Mouse (Mus musculus) midbrain, embryonic 16.5 days (tissue): Measurements from ENCODE around the gene Dlst. TPM values are rescaled to one million over a fixed set of nuclear protein-coding genes. Genes with fewer than 3 reads are reported as not detected.
A peak's percentile ranks its signal among the peaks of the same experiment; 100 is the strongest.

Source experiments
- ATAC-seq: fragments of 200-750 bp; cut with Nextera tagmentation; 2 replicates; pipeline ENCODE4 v1.8.0; 2017; ENCODE audit warnings: moderate TSS enrichment
- H3K27ac ChIP-seq: fragments of 300-500 bp; sonication (generic); 2 replicates; pipeline ENCODE4 v1.5.1; 2014; ENCODE audit warnings: mild to moderate bottlenecking, low read length, mixed read lengths
- H3K27me3 ChIP-seq: fragments of 300-500 bp; sonication (generic); 2 replicates; pipeline ENCODE4 v1.6.1; 2014; ENCODE audit warnings: low read depth, low read length, mixed read lengths; ENCODE audit not compliant: control insufficient read depth, insufficient read depth
- H3K36me3 ChIP-seq: fragments of 300-500 bp; sonication (generic); 2 replicates; pipeline ENCODE4 v1.6.1; 2014; ENCODE audit warnings: mild to moderate bottlenecking, low read length, moderate library complexity, mixed read lengths; ENCODE audit not compliant: control insufficient read depth, insufficient read depth
- H3K4me1 ChIP-seq: fragments of 300-500 bp; sonication (generic); 2 replicates; pipeline ENCODE4 v1.6.1; 2014; ENCODE audit warnings: mild to moderate bottlenecking, low read length, mixed read lengths; ENCODE audit not compliant: control insufficient read depth, insufficient read depth
- H3K4me2 ChIP-seq: fragments of 300-500 bp; sonication (generic); 2 replicates; pipeline ENCODE4 v1.6.1; 2014; ENCODE audit warnings: mild to moderate bottlenecking, low read length, mixed read lengths
- H3K4me3 ChIP-seq: fragments of 300-500 bp; sonication (generic); 2 replicates; pipeline ENCODE4 v1.5.1; 2014; ENCODE audit warnings: low read depth, mild to moderate bottlenecking, low read length, moderate library complexity, mixed read lengths
- H3K9ac ChIP-seq: fragments of 300-500 bp; sonication (generic); 2 replicates; pipeline ENCODE4 v1.6.1; 2014; ENCODE audit warnings: low read depth, low read length, mixed read lengths
- H3K9me3 ChIP-seq: fragments of 300-500 bp; sonication (generic); replicated peaks from 2 replicates; pipeline ENCODE4 v1.6.1; 2014; ENCODE audit warnings: mild to moderate bottlenecking, low read length, mixed read lengths; ENCODE audit not compliant: control insufficient read depth, poor library complexity, severe bottlenecking
- WGBS: fragments of 180-500 bp; shearing (Covaris S2); extraction: QIAGEN DNeasy Blood & Tissue Kit; methylation state at CpG from one replicate; pipeline ENCODE4 v1.1.7; 2014; 5-methylcytosine and 5-hydroxymethylcytosine counted together
- polyA plus RNA-seq: library from polyadenylated mRNA; unstranded; fragments of >200 nt; fragmentation: Nextera tagmentation; extraction: Ambion mirVana; gene quantifications from 2 replicates; pipeline ENCODE4 v1.2.1, GENCODE M21; 2015

Dlst gene
- polyA plus RNA-seq, 1 experiment from 2014 or later = 104 TPM

DNA sequence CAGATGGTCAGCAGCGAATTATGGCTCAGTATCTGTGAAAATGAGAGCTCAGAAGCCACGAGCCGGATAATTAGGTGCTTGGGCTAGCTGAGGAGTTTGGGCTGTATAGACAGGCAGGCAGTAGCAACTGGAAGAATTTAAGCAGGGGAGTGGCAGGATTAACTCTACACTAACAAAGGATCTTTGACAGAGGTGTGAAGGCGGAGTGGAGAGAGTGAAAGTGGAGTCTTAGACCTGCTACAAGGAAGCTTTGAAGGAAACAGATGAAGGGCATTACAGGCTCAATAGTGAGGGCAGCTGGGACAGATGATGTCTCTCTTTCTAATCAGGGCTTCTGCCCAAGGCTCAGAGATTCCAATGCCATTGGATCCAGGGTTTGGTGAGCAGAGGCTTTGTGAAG lies 1.2 kb upstream of the Dlst start:
- Histone ChIP-seq H3K4me1 (peaks cover 26% of the 10 kb centered on the region), H3K9ac (no peak overlapping the region), H3K4me2 (no peak overlapping the region), H3K4me3 (no peak overlapping the region), H3K9me3 (no peaks in the 10 kb centered on the region), H3K27ac (no peak overlapping the region), H3K36me3 (no peaks in the 10 kb centered on the region), H3K27me3 (no peaks in the 10 kb centered on the region)
- ATAC-seq = no peak
- WGBS = 28% methylated on average over 4 of the region's 4 CpGs

DNA sequence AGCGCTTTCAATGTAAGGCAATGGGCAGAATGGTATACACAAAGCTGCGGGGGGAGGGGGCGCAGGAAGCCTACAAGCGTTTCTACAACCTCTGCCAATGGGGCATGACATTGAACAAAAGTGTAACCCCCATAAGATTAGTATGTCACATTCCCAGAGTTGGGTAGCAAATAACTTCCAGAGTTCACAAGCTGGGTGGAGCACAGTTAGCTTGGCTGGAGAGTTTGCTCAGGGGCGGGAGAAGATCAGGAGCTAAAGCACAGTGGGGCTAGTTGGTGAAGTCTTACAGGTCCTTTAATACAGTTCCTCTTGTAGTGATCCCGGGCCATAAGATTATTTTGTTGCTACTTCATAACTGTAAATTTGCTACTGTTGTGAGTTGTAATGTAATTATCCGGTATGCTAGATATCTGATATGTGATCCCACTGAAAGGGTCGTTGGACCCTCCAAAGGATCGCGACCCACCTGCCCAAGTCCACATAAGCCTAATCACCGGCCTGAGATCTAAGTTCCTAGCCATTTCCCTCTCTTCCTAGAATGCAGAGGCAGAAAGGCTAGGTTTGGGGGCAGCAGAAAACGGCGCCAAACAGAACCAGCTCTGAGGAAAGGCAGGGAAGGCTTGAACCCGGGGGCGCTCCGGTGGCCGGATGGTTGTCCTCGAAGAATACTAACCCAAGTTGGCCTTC lies 479 bp upstream of the Dlst start:
- no peaks in the 10 kb centered on the region for H3K9me3 ChIP-seq
- WGBS = 15% methylated on average over 18 of the region's 18 CpGs
- H3K9ac ChIP-seq = peak overlapping the region; percentile 97
- peak; percentile 44 for ATAC-seq
- peaks cover 26% of the 10 kb centered on the region for H3K4me1 ChIP-seq
- H3K4me3 ChIP-seq = peak overlapping the region; percentile 99
- H3K36me3 ChIP-seq = 0 out of 2 replicates have a peak, but pooled peaks cover 4% of the 10 kb centered on the region
- no peaks in the 10 kb centered on the region for H3K27me3 ChIP-seq
- peak overlapping the region; percentile 97 for H3K4me2 ChIP-seq
- peak overlapping the region; percentile 81 for H3K27ac ChIP-seq

DNA sequence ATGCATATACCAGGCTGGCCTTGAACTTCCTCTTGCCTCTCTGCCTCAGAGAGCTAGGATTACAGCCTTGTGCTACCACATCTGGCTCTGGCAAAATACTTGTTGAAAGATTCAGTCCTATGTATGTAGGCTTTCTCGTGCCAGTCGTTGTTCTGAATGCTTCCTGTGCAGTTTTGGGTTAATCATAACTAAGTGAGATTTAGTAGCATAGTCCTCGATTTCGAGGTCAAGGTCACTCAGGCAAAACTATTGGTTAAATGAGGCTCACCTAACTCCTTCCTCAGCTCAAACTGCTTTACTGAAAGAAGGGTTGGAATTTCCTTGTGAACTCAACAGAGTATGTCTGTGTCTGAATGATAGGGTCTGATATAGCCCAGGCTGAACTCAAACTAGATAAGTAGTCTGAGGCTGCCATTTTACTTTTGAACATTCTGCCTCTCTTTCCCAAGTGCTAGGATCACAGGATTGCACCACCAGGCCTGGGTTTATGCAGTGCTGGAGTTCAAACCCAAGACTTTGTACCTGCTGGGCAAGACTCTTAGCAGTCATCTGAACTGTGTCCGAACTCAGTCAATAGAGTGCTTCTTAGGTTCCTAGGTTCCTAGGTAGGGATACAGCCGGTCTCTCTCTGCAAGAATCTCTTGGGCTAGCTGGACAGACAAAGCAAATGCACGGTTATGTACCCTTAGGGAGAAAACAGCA lies 2.1 kb downstream of the Dlst start:
- peaks cover 9% of the 10 kb centered on the region; the same call in 1 of the 2 replicates for H3K36me3 ChIP-seq
- no peak overlapping the region for H3K27ac ChIP-seq
- peaks cover 23% of the 10 kb centered on the region for H3K4me1 ChIP-seq
- H3K9ac ChIP-seq = no peak overlapping the region
- WGBS = 92% methylated on average over 7 of the region's 7 CpGs
- no peaks in the 10 kb centered on the region for H3K27me3 ChIP-seq
- H3K4me2 ChIP-seq = no peak overlapping the region
- H3K4me3 ChIP-seq = no peak overlapping the region
- no peaks in the 10 kb centered on the region for H3K9me3 ChIP-seq
- ATAC-seq = no peak

DNA sequence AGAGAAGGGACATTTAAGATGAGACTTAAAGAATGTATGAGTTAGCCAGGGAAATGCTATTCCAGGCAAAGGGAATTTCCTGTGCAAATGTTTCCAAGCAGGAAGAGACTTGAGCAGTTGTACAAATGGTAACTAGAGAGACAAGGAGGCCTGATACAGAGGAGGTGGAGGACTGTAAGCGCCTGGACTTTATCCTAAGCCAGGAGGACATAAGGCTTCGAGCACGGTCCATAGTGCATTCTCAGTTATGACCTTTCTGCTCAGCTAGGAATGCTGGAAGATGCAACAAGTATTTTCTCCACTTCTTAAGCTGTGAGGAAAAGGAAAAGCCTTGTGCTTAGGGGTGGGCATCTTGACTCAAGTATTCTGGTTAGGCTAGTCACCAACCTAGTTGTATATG lies 2.7 kb downstream of the Dlst start:
- 94% methylated on average over 3 of the region's 3 CpGs for WGBS
- H3K27ac ChIP-seq = no peak overlapping the region

DNA sequence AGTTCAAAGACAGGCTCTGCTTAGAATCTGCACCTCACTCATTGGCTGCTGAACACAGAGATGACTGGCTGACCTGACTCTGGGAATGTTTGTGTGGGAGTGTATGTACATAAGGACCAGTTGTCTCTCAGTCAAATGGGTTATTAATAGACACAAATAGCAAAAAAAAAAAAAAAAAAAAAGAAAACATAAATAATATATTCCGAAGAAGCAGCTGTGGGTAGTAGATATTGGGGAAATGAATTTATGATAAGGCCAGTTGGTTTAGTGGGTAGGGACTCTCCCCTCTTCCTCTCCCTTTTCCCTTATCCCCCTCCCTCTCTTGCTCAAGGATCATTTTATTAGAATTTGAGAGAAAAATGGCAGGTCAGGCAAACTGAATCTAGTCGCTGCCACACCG lies 3.3 kb downstream of the Dlst start:
- peaks cover 17% of the 10 kb centered on the region; the same call in 1 of the 2 replicates for H3K36me3 ChIP-seq
- peaks cover 23% of the 10 kb centered on the region for H3K4me1 ChIP-seq
- H3K27ac ChIP-seq = no peak overlapping the region
- no peaks in the 10 kb centered on the region for H3K27me3 ChIP-seq
- ATAC-seq = no peak
- H3K9me3 ChIP-seq = no peaks in the 10 kb centered on the region
- no peak overlapping the region for H3K4me3 ChIP-seq
- no peak overlapping the region for H3K4me2 ChIP-seq
- WGBS = 96% methylated on average over 3 of the region's 3 CpGs
- no peak overlapping the region for H3K9ac ChIP-seq

More for the DNA sequence above, 2.7 kb downstream of the Dlst start:
- peaks cover 12% of the 10 kb centered on the region; the same call in 1 of the 2 replicates for H3K36me3 ChIP-seq
- H3K9ac ChIP-seq = no peak overlapping the region
- ATAC-seq = no peak
- H3K4me3 ChIP-seq = no peak overlapping the region
- no peak overlapping the region for H3K4me2 ChIP-seq
- H3K4me1 ChIP-seq = peaks cover 23% of the 10 kb centered on the region
- no peaks in the 10 kb centered on the region for H3K9me3 ChIP-seq
- H3K27me3 ChIP-seq = no peaks in the 10 kb centered on the region

DNA sequence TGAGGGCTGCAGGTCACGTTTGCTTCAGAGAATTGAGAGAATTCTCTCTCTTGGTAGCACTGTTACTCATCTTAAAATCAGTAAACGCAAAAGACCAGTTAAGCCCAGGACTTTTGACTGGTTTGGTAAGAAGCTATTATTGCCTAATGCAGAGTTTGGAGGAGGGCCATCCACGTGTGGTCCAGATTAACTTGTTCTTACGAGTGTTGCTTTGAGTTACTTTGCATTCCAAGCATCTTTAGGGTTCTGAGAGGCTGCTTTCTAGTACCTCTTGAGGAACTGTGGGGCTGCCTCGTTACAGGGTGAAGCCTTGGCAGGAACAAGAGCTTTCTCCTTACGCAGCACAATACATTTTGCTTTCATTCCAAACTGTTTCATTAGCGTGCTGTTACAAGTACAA lies 5.0 kb downstream of the Dlst start:
- no peak overlapping the region for H3K27ac ChIP-seq
- no peak overlapping the region for H3K4me3 ChIP-seq
- H3K4me2 ChIP-seq = no peak overlapping the region
- no peak for ATAC-seq
- H3K27me3 ChIP-seq = no peaks in the 10 kb centered on the region
- WGBS = 75% methylated on average over 7 of the region's 7 CpGs
- H3K4me1 ChIP-seq = peaks cover 17% of the 10 kb centered on the region
- no peak overlapping the region for H3K9ac ChIP-seq
- H3K36me3 ChIP-seq = peaks cover 20% of the 10 kb centered on the region; the same call in 1 of the 2 replicates
- no peaks in the 10 kb centered on the region for H3K9me3 ChIP-seq

DNA sequence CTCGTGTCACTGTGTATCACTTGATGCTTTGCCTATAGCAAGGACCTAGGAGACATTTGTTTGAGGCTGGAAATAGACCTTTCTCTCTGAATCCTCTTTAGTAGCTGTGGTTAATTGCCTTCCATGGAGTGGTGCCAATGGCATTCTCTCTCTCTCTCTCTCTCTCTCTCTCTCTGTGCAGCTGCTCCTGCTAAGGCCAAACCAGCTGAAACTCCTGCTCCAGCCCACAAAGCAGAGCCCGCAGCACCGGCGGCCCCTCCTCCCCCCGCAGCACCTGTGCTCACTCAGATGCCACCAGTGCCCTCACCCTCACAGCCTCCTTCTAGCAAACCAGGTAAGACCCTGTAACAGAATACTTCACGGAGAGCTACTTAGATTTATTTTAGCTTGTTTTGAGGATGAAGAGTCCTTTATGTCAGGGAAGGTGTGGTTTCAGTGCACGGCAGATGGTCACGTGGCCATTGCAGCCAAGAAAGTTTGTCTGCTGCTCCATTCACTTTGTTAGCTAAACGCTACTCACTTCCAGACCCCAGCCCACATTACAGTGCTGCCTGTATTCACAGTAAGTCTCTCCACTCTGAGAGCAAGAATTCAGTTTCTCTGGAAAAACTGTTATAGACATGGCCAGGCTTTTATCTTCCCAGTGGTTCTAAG lies 11.3 kb downstream of the Dlst start:
- no peak overlapping the region for H3K27ac ChIP-seq
- H3K4me2 ChIP-seq = no peak overlapping the region
- no peaks in the 10 kb centered on the region for H3K4me1 ChIP-seq
- H3K27me3 ChIP-seq = no peaks in the 10 kb centered on the region
- 80% methylated on average over 9 of the region's 9 CpGs for WGBS
- no peak overlapping the region for H3K4me3 ChIP-seq
- H3K36me3 ChIP-seq = peaks cover 39% of the 10 kb centered on the region
- ATAC-seq = no peak
- no peaks in the 10 kb centered on the region for H3K9me3 ChIP-seq
- H3K9ac ChIP-seq = no peak overlapping the region

DNA sequence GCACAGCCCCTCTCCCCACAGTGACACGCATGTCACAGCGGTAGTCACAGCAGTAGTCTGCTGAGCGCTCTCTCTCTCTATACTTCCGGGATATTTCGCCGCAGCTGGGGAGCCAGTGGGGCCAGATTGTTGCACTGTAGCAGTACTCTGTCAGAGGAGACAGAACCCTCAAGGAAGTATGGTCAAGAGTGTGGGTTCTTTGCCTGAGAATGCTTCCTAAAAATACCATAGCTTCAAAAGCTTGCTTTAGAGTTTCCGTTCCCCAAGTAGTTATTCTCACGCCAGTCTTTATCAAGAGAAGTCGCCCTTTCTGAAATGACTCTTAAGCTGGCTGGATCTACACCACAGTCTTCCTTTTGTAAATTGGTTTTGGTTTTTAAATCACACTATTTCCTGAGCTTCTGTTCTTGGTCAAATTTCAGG lies 12.5 kb downstream of the Dlst start:
- H3K4me3 ChIP-seq = no peak overlapping the region
- no peaks in the 10 kb centered on the region for H3K27me3 ChIP-seq
- H3K9ac ChIP-seq = no peak overlapping the region
- no peak overlapping the region for H3K4me2 ChIP-seq
- WGBS = 96% methylated on average over 9 of the region's 9 CpGs
- H3K36me3 ChIP-seq = peaks cover 39% of the 10 kb centered on the region
- no peaks in the 10 kb centered on the region for H3K4me1 ChIP-seq
- H3K27ac ChIP-seq = no peak overlapping the region
- H3K9me3 ChIP-seq = no peaks in the 10 kb centered on the region
- ATAC-seq = no peak

DNA sequence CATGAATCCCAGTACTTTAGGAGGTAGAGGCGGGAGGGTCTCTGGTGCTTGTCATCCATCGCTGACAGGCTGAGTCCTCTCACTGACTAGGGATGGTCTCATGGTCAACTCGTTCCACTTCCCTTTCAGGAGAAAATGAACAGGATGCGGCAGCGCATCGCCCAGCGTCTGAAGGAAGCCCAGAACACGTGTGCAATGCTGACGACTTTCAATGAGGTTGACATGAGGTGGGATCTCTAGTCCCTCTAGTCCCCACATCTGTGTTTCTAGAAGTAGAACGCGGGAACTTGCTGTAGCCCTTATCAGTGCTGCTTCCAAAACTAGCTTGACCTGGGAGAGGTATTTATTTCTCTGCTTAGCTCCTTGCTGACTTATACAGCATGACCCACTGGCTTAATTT lies 13.0 kb downstream of the Dlst start:
- 96% methylated on average over 11 of the region's 11 CpGs for WGBS

More for the DNA sequence above, 13.0 kb downstream of the Dlst start:
- no peak for ATAC-seq
- no peak overlapping the region for H3K4me3 ChIP-seq
- H3K36me3 ChIP-seq = peaks cover 38% of the 10 kb centered on the region
- H3K4me1 ChIP-seq = no peaks in the 10 kb centered on the region
- H3K9me3 ChIP-seq = no peaks in the 10 kb centered on the region
- no peak overlapping the region for H3K4me2 ChIP-seq
- no peaks in the 10 kb centered on the region for H3K27me3 ChIP-seq
- no peak overlapping the region for H3K9ac ChIP-seq
- no peak overlapping the region for H3K27ac ChIP-seq
